Mouse (Mus musculus): ENCODE results near the gene Ednrb.

GRCm38 (mm10) chr14:103792726-103793125 is 51.5 kb downstream of the Ednrb start:
- no peak for TF ChIP-seq CTCF (IDR thresholded peaks at IDR 0.05)
- TF ChIP-seq EP300 (IDR thresholded peaks at IDR 0.05), result no peak

Measured in lung, postnatal 0 days (tissue).